Mouse (Mus musculus): ENCODE results near the gene Zfp964. TPM values are rescaled to one million over a fixed set of nuclear protein-coding genes. Genes with fewer than 3 reads are reported as not detected.

Zfp964 gene
- polyA plus RNA-seq (2015; fragmentation: Nextera tagmentation; extraction: Ambion mirVana), result 0.49 and 0.55 TPM in 2 replicates

DNA sequence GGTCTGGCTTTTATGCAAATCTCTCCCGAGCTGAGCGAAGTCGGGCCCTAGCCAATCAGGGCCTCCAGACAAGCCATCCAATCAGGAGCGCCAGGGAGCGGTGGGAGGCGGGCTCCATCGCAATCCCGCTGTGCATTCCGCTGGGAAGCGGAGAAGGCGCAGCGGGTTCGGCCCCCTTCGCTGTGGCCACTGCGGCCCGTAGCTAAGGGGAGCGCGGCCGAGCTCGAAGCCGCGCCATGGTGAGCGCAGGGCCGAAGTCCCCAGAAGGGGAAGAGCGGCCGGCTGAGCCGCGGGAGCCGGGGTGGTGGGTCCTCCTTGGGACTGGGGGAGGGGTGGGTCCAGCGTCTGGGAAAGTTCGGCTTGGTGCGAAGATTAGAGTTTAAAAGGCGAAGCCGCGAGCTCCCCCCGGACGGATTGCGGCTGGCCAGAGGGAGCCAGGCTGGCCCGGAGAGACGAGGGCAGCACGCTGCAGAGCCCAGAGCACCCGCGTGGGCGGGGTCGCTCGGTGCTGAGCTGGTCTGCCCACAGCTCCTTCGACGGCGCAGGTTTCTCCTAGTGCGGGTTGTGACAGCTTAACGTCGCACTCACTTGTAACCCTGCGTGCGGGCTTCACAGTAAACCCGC is at the start of gene Zfp964:
Zfp964 (plus strand) TSS at position 122 of the 624 bp plus-strand sequence.

GRCm38 (mm10) chr8:69625095-69625789 is 29.0 kb upstream of the Zfp964 start, which contains the start of gene Zfp868:
Zfp868 (minus strand) TSS chr8:69625548.

DNA sequence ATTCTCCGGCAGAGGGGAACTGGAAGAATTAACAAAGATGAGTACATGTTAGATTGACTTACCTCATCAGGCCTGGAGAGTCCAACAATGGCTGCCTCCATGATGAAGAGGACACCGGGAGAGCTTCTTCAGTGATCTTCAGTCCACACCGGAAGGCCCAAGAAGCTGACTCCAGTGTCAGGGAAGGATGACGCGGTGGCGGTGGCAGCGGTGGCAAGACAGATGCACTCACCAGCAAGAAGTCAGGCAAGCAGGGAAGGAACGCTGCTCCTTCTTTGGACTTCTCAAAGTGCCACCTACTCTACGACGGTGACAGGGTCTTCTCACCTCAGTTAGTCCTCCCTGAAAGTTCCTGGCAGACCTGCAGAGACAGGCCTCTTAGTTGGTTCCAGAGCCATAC is 56.3 kb downstream of the Zfp964 start, which contains the start of gene Zfp869:
Zfp869 (minus strand) TSS at position 101 of the 400 bp plus-strand sequence.

Other genes with a start within 250 kb of the Zfp964 start
- gene Gm9495, start 200.9 kb upstream of the Zfp964 start, polyA plus RNA-seq (2015; fragmentation: Nextera tagmentation; extraction: Ambion mirVana), result not detected in 2 replicates
- gene Gm7697, start 131.5 kb upstream of the Zfp964 start, polyA plus RNA-seq (2015; fragmentation: Nextera tagmentation; extraction: Ambion mirVana), result not detected in 2 replicates
- 7.3 and 9.1 TPM in 2 replicates for gene Zfp868, start 28.9 kb upstream of the Zfp964 start, polyA plus RNA-seq (2015; fragmentation: Nextera tagmentation; extraction: Ambion mirVana)
- gene Zfp869, start 56.2 kb downstream of the Zfp964 start, polyA plus RNA-seq (2015; fragmentation: Nextera tagmentation; extraction: Ambion mirVana), result 6.7 and 9.1 TPM in 2 replicates
- gene Zfp963, start 95.5 kb downstream of the Zfp964 start, polyA plus RNA-seq (2015; fragmentation: Nextera tagmentation; extraction: Ambion mirVana), result 3.4 and 3.9 TPM in 2 replicates
- gene Gm20422, start 120.4 kb downstream of the Zfp964 start, polyA plus RNA-seq (2015; fragmentation: Nextera tagmentation; extraction: Ambion mirVana), result 0.58 and 1.1 TPM in 2 replicates
- gene Atp13a1, start 136.7 kb downstream of the Zfp964 start, polyA plus RNA-seq (2015; fragmentation: Nextera tagmentation; extraction: Ambion mirVana), result 14.1 and 16.6 TPM in 2 replicates
- gene Zfp866, start 136.7 kb downstream of the Zfp964 start, polyA plus RNA-seq (2015; fragmentation: Nextera tagmentation; extraction: Ambion mirVana), result 7.8 and 8.3 TPM in 2 replicates
- 4.4 and 4.9 TPM in 2 replicates for gene Gmip, start 154.2 kb downstream of the Zfp964 start, polyA plus RNA-seq (2015; fragmentation: Nextera tagmentation; extraction: Ambion mirVana)
- not detected in 2 replicates for gene Lpar2, start 167.9 kb downstream of the Zfp964 start, polyA plus RNA-seq (2015; fragmentation: Nextera tagmentation; extraction: Ambion mirVana)
- 1.5 and 1.8 TPM in 2 replicates for gene Pbx4, start 178.0 kb downstream of the Zfp964 start, polyA plus RNA-seq (2015; fragmentation: Nextera tagmentation; extraction: Ambion mirVana)
- 0.76 and 1.2 TPM in 2 replicates for gene Cilp2, start 233.2 kb downstream of the Zfp964 start, polyA plus RNA-seq (2015; fragmentation: Nextera tagmentation; extraction: Ambion mirVana)
- 1.3 and 1.7 TPM in 2 replicates for gene Tssk6, start 247.7 kb downstream of the Zfp964 start, polyA plus RNA-seq (2015; fragmentation: Nextera tagmentation; extraction: Ambion mirVana)
- gene Ndufa13, start 248.1 kb downstream of the Zfp964 start, polyA plus RNA-seq (2015; fragmentation: Nextera tagmentation; extraction: Ambion mirVana), result 313 and 340 TPM in 2 replicates
- gene Yjefn3, start 248.2 kb downstream of the Zfp964 start, polyA plus RNA-seq (2015; fragmentation: Nextera tagmentation; extraction: Ambion mirVana), result 12.2 and 13.0 TPM in 2 replicates

Measured in skeletal muscle tissue, postnatal 0 days (tissue).